Mouse (Mus musculus) CH12.LX (cell line): ENCODE data around the gene Ankub1.

Source experiments
- CTCF ChIP-seq, 2 experiments: IDR thresholded peaks in 1 of 2; conservative IDR thresholded peaks in 1 of 2; 2 replicates each; pipeline ENCODE4 v1.5.1; 2011 to 2012; ENCODE audit warnings: low read depth in 2 of 2, low read length in 2 of 2, improper control_type of control experiment in 1 of 2, inconsistent platforms in 1 of 2, mild to moderate bottlenecking in 1 of 2, moderate library complexity in 1 of 2
- E2F4 ChIP-seq: IDR thresholded peaks from 2 replicates; pipeline ENCODE4 v1.6.1; 2011; ENCODE audit warnings: low read depth, low read length, improper control_type of control experiment; ENCODE audit not compliant: insufficient replicate concordance
- EP300 ChIP-seq: IDR thresholded peaks from 2 replicates; pipeline ENCODE4 v1.6.1; 2011; ENCODE audit warnings: low read length, improper control_type of control experiment

DNA sequence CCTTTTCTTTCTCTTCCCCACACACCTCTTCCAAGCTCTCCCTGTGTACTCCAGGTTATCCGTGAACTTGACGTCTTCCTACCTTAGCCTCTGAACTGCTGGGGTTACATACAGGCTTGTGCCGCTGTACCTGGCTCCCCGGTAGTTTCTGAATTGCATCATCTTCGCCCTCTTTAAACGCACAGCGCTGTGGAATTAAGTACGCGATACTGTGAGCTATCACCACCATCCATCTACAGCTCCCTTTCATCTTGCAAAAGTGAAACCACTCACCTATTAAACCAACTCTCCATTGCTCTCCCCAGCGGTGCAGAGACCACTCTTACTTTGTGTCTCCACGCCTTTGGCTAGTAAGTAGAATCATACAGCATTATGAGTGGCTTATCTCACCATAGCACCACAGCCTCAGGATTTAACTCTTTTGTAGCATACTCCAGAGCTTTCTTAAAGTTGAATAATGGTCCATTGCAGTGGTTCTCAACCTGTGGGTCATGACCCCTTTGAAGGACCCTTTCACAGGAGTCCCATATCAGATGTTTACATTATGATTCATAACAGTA, 65.6 kb downstream of the Ankub1 start:
- TF ChIP-seq E2F4 (no peak), CTCF (conservative IDR thresholded peaks at IDR 0.05 in 1 of 2, IDR thresholded peaks at IDR 0.05 in 1 of 2; ENCODE audit: low read depth in 2 of 2, low read length in 2 of 2) (no peak), EP300 (no peak)
